In genomic region chr4:41331698-41332421, GRCm38 (mm10) we compare ENCODE assay signal across 17 mouse cellular contexts. TPM values are rescaled to one million over a fixed set of nuclear protein-coding genes. Genes with fewer than 3 reads are reported as not detected.
DNase-seq lines count a peak whose midpoint lies in the region; ATAC-seq and TF ChIP-seq lines count a peak whose summit lies in the region.
"Had no signal": no experiment of that assay in that cellular context is flagged by ENCODE, and none has a peak within 500 bp of the region (broad histone marks: within the 10 kb centered on the region; RNA-seq: fewer than 3 reads in every experiment).

No protein-coding gene starts in this region.

- peak; percentile 23 to 41 for DNase-seq in spleen, postnatal 10 days (ENCODE audit: low spot score in 2 of 2)
- DNase-seq in spleen, postnatal 4 days (ENCODE audit: low spot score in 2 of 2), result no peak
- no peak for DNase-seq in liver, embryonic 11.5 days (ENCODE audit: low spot score)
- DNase-seq in yolk sac, embryonic 10.5 days (ENCODE audit: low spot score), result peak; percentile 86
- no peak for DNase-seq in forebrain, postnatal 0 days
- DNase-seq in embryonic facial prominence, embryonic 10.5 days (ENCODE audit: low spot score), result no peak
- no peak for DNase-seq in heart, adult 11 months
- DNase-seq: cerebellum, adult 11 months; gastrocnemius, postnatal 14 days; heart, postnatal 4 days; right cerebral cortex, postnatal 25 days; thymus, postnatal 4 days had no signal

- no peaks in the 10 kb centered on the region for H3K27me3 ChIP-seq in kidney, embryonic 16.5 days (ENCODE audit: insufficient read depth, low read length)
- no peaks in the 10 kb centered on the region for H3K27me3 ChIP-seq in liver, embryonic 11.5 days (replicated peaks; ENCODE audit: control insufficient read depth, insufficient read depth, low read length)
- no peaks in the 10 kb centered on the region for H3K27me3 ChIP-seq in forebrain, postnatal 0 days (ENCODE audit: insufficient read depth, low read length)
- H3K27me3 ChIP-seq in embryonic facial prominence, embryonic 10.5 days (replicated peaks; ENCODE audit: low read depth, poor library complexity, severe bottlenecking), result no peaks in the 10 kb centered on the region
- H3K27me3 ChIP-seq: forebrain, embryonic 15.5 days; heart, embryonic 12.5 days had no signal

- H3K36me3 ChIP-seq in kidney, embryonic 16.5 days (ENCODE audit: insufficient read depth, low read length), result no peaks in the 10 kb centered on the region
- H3K36me3 ChIP-seq in liver, embryonic 11.5 days (ENCODE audit: control insufficient read depth, insufficient read depth, low read length), result no peaks in the 10 kb centered on the region
- H3K36me3 ChIP-seq in forebrain, postnatal 0 days (ENCODE audit: insufficient read depth), result no peaks in the 10 kb centered on the region
- H3K36me3 ChIP-seq in embryonic facial prominence, embryonic 10.5 days (replicated peaks), result no peaks in the 10 kb centered on the region
- H3K36me3 ChIP-seq: forebrain, embryonic 15.5 days; heart, embryonic 12.5 days; limb, embryonic 10.5 days; midbrain, embryonic 10.5 days had no signal

- no peaks in the 10 kb centered on the region for H3K9me3 ChIP-seq in kidney, embryonic 16.5 days (ENCODE audit: low read length)
- H3K9me3 ChIP-seq in liver, embryonic 11.5 days (ENCODE audit: control insufficient read depth, low read length), result no peaks in the 10 kb centered on the region
- H3K9me3 ChIP-seq in forebrain, postnatal 0 days (ENCODE audit: low read length), result no peaks in the 10 kb centered on the region
- H3K9me3 ChIP-seq in embryonic facial prominence, embryonic 10.5 days, result no peaks in the 10 kb centered on the region
- H3K9me3 ChIP-seq: forebrain, embryonic 15.5 days; heart, embryonic 12.5 days; limb, embryonic 10.5 days; midbrain, embryonic 10.5 days had no signal

- no peak overlapping the region for H3K9ac ChIP-seq in kidney, embryonic 16.5 days (replicated peaks; ENCODE audit: low read length)
- H3K9ac ChIP-seq in liver, embryonic 11.5 days (ENCODE audit: low read depth, low read length), result no peak overlapping the region
- no peak overlapping the region for H3K9ac ChIP-seq in forebrain, postnatal 0 days
- H3K9ac ChIP-seq: forebrain, embryonic 15.5 days; heart, embryonic 12.5 days had no signal

- no peak for TF ChIP-seq CTCF in forebrain, postnatal 0 days (IDR thresholded peaks at IDR 0.05; ENCODE audit: low read depth)

- WGBS in kidney, embryonic 16.5 days, result 79% methylated on average over 9 of the region's 9 CpGs
- 79% methylated on average over 9 of the region's 9 CpGs for WGBS in liver, embryonic 11.5 days
- WGBS in forebrain, postnatal 0 days, result 90% methylated on average over 9 of the region's 9 CpGs
- 88% methylated on average over 9 of the region's 9 CpGs for WGBS in embryonic facial prominence, embryonic 10.5 days

- peak overlapping the region; percentile 56; the same call in 1 of the 2 replicates for H3K27ac ChIP-seq in kidney, embryonic 16.5 days (ENCODE audit: low read length)
- peak overlapping the region; percentile 14; the same call in 1 of the 2 replicates for H3K27ac ChIP-seq in liver, embryonic 11.5 days (ENCODE audit: low read depth, low read length)
- H3K27ac ChIP-seq in forebrain, postnatal 0 days (ENCODE audit: low read depth, low read length), result no peak overlapping the region
- H3K27ac ChIP-seq in embryonic facial prominence, embryonic 10.5 days (replicated peaks), result no peak overlapping the region
- H3K27ac ChIP-seq: forebrain, embryonic 15.5 days; limb, embryonic 10.5 days; midbrain, embryonic 10.5 days had no signal

- ATAC-seq in kidney, embryonic 16.5 days (ENCODE audit: low FRiP score, low TSS enrichment), result 0 out of 2 replicates have a peak, but pooled peaks have one; percentile 42
- ATAC-seq in liver, embryonic 11.5 days (replicated peaks; ENCODE audit: low FRiP score), result peak; percentile 40; the same call in 1 of the 2 replicates
- no peak for ATAC-seq in forebrain, postnatal 0 days
- ATAC-seq: forebrain, embryonic 15.5 days had no signal

- no peak overlapping the region for H3K4me3 ChIP-seq in kidney, embryonic 16.5 days (ENCODE audit: low read length)
- H3K4me3 ChIP-seq in liver, embryonic 11.5 days (ENCODE audit: low read depth, low read length), result no peak overlapping the region
- no peak overlapping the region for H3K4me3 ChIP-seq in forebrain, postnatal 0 days (ENCODE audit: low read depth, low read length)
- H3K4me3 ChIP-seq in embryonic facial prominence, embryonic 10.5 days, result no peak overlapping the region
- H3K4me3 ChIP-seq: forebrain, embryonic 15.5 days; heart, embryonic 12.5 days; limb, embryonic 10.5 days; midbrain, embryonic 10.5 days had no signal

- no peak overlapping the region for H3K4me2 ChIP-seq in kidney, embryonic 16.5 days (replicated peaks; ENCODE audit: low read depth, low read length)
- H3K4me2 ChIP-seq in liver, embryonic 11.5 days, result peak overlapping the region; percentile 12; the same call in 1 of the 2 replicates
- no peak overlapping the region for H3K4me2 ChIP-seq in forebrain, postnatal 0 days (ENCODE audit: low read depth)
- H3K4me2 ChIP-seq: forebrain, embryonic 15.5 days; heart, embryonic 12.5 days had no signal

- H3K4me1 ChIP-seq in kidney, embryonic 16.5 days (ENCODE audit: insufficient read depth, low read length), result no peaks in the 10 kb centered on the region
- H3K4me1 ChIP-seq in liver, embryonic 11.5 days (replicated peaks; ENCODE audit: control insufficient read depth, insufficient read depth, low read length), result peaks cover 15% of the 10 kb centered on the region
- no peaks in the 10 kb centered on the region for H3K4me1 ChIP-seq in forebrain, postnatal 0 days (ENCODE audit: insufficient read depth)
- no peaks in the 10 kb centered on the region for H3K4me1 ChIP-seq in embryonic facial prominence, embryonic 10.5 days
- H3K4me1 ChIP-seq: forebrain, embryonic 15.5 days; heart, embryonic 12.5 days; limb, embryonic 10.5 days had no signal

RNA-seq across cellular contexts. Expression of gene Ubap1, which starts 16.9 kb away (rescaled TPM):
- 59.9 and 62.7 TPM in 2 replicates for polyA plus RNA-seq in kidney, embryonic 16.5 days (2015; fragmentation: Nextera tagmentation; extraction: Ambion mirVana)
- 37.1 and 38.3 TPM in 2 replicates for polyA plus RNA-seq in liver, embryonic 11.5 days (2014; fragmentation: Nextera tagmentation; extraction: Ambion mirVana)
- 38.2 and 50.3 TPM in 2 replicates for total RNA-seq in forebrain, postnatal 0 days (2014; rRNA removed)
- 52.7 and 59.3 TPM in 2 replicates for polyA plus RNA-seq in forebrain, postnatal 0 days (2015; fragmentation: Nextera tagmentation; extraction: Ambion mirVana)
- 61.4 and 65.4 TPM in 2 replicates for polyA plus RNA-seq in embryonic facial prominence, embryonic 10.5 days (2016; fragmentation: Nextera tagmentation; extraction: Ambion mirVana)

RNA-seq across cellular contexts. Expression of gene Dcaf12, which starts 17.2 kb away (rescaled TPM):
- 75.8 and 76.6 TPM in 2 replicates for polyA plus RNA-seq in kidney, embryonic 16.5 days (2015; fragmentation: Nextera tagmentation; extraction: Ambion mirVana)
- polyA plus RNA-seq in liver, embryonic 11.5 days (2014; fragmentation: Nextera tagmentation; extraction: Ambion mirVana), result 50.8 and 53.4 TPM in 2 replicates
- total RNA-seq in forebrain, postnatal 0 days (2014; rRNA removed), result 60.7 and 63.3 TPM in 2 replicates
- polyA plus RNA-seq in forebrain, postnatal 0 days (2015; fragmentation: Nextera tagmentation; extraction: Ambion mirVana), result 49.9 and 57.3 TPM in 2 replicates
- 62.0 and 62.6 TPM in 2 replicates for polyA plus RNA-seq in embryonic facial prominence, embryonic 10.5 days (2016; fragmentation: Nextera tagmentation; extraction: Ambion mirVana)

RNA-seq across cellular contexts. Expression of gene Ubap2, which starts 56.9 kb away (rescaled TPM):
- 64.5 and 76.4 TPM in 2 replicates for polyA plus RNA-seq in kidney, embryonic 16.5 days (2015; fragmentation: Nextera tagmentation; extraction: Ambion mirVana)
- 82.8 and 85.6 TPM in 2 replicates for polyA plus RNA-seq in liver, embryonic 11.5 days (2014; fragmentation: Nextera tagmentation; extraction: Ambion mirVana)
- total RNA-seq in forebrain, postnatal 0 days (2014; rRNA removed), result 15.3 and 16.1 TPM in 2 replicates
- polyA plus RNA-seq in forebrain, postnatal 0 days (2015; fragmentation: Nextera tagmentation; extraction: Ambion mirVana), result 29.3 and 37.3 TPM in 2 replicates
- polyA plus RNA-seq in embryonic facial prominence, embryonic 10.5 days (2016; fragmentation: Nextera tagmentation; extraction: Ambion mirVana), result 95.7 and 101 TPM in 2 replicates

Comparison
In these comparisons a context has a peak if more than half of its experiments do, and no peak if none do; other contexts are left out.
1. DNase-seq: peak in spleen, postnatal 10 days (2 of 2) and yolk sac, embryonic 10.5 days (single experiment); none in spleen, postnatal 4 days (0 of 2), liver, embryonic 11.5 days (single experiment), forebrain, postnatal 0 days (single experiment), embryonic facial prominence, embryonic 10.5 days (single experiment) and heart, adult 11 months (single experiment).
2. H3K27ac ChIP-seq: peak in kidney, embryonic 16.5 days (single experiment) and liver, embryonic 11.5 days (single experiment); none in forebrain, postnatal 0 days (single experiment) and embryonic facial prominence, embryonic 10.5 days (single experiment).